Mouse (Mus musculus): Measurements from ENCODE around the gene Nacad. TPM values are rescaled to one million over a fixed set of nuclear protein-coding genes. Genes with fewer than 3 reads are reported as not detected.
A peak's percentile ranks its signal among the peaks of the same experiment; 100 is the strongest.
"Not testable (repeated sequence)": the region's sequence is repeated elsewhere in the genome, so short reads cannot be mapped to it uniquely, and the experiment has no call there.

Nacad gene
- total RNA-seq (2021): 1 to 10 TPM in 1 of 2 experiments, under 1 TPM in 1; 0.49 to 1.1 TPM

- DNase-seq (ENCODE audit: low spot score): no peak
- intact Hi-C loops (cut with DNase I): no loop called here
These were observed at the start of gene Nacad for GRCm38 (mm10) chr11:6605491-6606399. Gene Nacad (minus strand): TSS chr11:6606053.

- intact Hi-C loops (cut with DNase I): loop anchor here (1.0 to 10.0 kb wide), 3 partner anchors 50 to 484 kb away; no protein-coding TSS in a partner anchor
- DNase-seq (ENCODE audit: low spot score): no peak
These were observed 49.0 kb upstream of the Nacad start for GRCm38 (mm10) chr11:6654903-6655302.

- not testable (repeated sequence) for DNase-seq (ENCODE audit: low spot score)
- intact Hi-C loops (cut with DNase I): loop anchor here (10.0 kb wide), 1 partner anchor 52 kb away; no protein-coding TSS in a partner anchor
These were observed 47.1 kb upstream of the Nacad start for GRCm38 (mm10) chr11:6652978-6653377.

GRCm38 (mm10) chr11:6650519-6650918 lies 44.7 kb upstream of the Nacad start:
- intact Hi-C loops (cut with DNase I): loop anchor here (10.0 kb wide), 1 partner anchor 54 kb away; no protein-coding TSS in a partner anchor
- no peak for DNase-seq (ENCODE audit: low spot score)

- no peak for DNase-seq (ENCODE audit: low spot score)
- intact Hi-C loops (cut with DNase I): no loop called here
These were observed 42.2 kb upstream of the Nacad start for GRCm38 (mm10) chr11:6647831-6648724.

- intact Hi-C loops (cut with DNase I): no loop called here
- DNase-seq (ENCODE audit: low spot score): no peak
These were observed 38.7 kb upstream of the Nacad start for GRCm38 (mm10) chr11:6644566-6644965.

GRCm38 (mm10) chr11:6639072-6639471 lies 33.2 kb upstream of the Nacad start:
- intact Hi-C loops (cut with DNase I): no loop called here
- no peak for DNase-seq (ENCODE audit: low spot score)

- DNase-seq (ENCODE audit: low spot score): no peak
- intact Hi-C loops (cut with DNase I): no loop called here
These were observed 32.7 kb upstream of the Nacad start, which contains the start of gene Wap for GRCm38 (mm10) chr11:6638537-6638936. Gene Wap (minus strand): TSS chr11:6638637.

- intact Hi-C loops (cut with DNase I): no loop called here
- no peak for DNase-seq (ENCODE audit: low spot score)
These were observed 30.3 kb upstream of the Nacad start for GRCm38 (mm10) chr11:6636150-6636549.

- intact Hi-C loops (cut with DNase I): loop anchor here (5.0 kb wide), 2 partner anchors 82 to 102 kb away; partner anchors contain the start of gene Ccm2
- DNase-seq (ENCODE audit: low spot score): no peak
These were observed 23.8 kb upstream of the Nacad start for GRCm38 (mm10) chr11:6629655-6630054.

- intact Hi-C loops (cut with DNase I): loop anchor here (5.0 kb wide), 2 partner anchors 81 to 101 kb away; partner anchors contain the start of gene Ccm2
- DNase-seq (ENCODE audit: low spot score): no peak
These were observed 22.7 kb upstream of the Nacad start for GRCm38 (mm10) chr11:6628568-6628967.

GRCm38 (mm10) chr11:6627731-6628130 lies 21.9 kb upstream of the Nacad start:
- DNase-seq (ENCODE audit: low spot score): no peak
- intact Hi-C loops (cut with DNase I): loop anchor here (2.0 to 5.0 kb wide), 3 partner anchors 80 to 153 kb away; partner anchors contain the start of genes Ccm2 and Purb

- no peak for DNase-seq (ENCODE audit: low spot score)
- intact Hi-C loops (cut with DNase I): loop anchor here (2.0 to 5.0 kb wide), 3 partner anchors 79 to 152 kb away; partner anchors contain the start of genes Ccm2 and Purb
These were observed 20.5 kb upstream of the Nacad start for GRCm38 (mm10) chr11:6626388-6626772.

- intact Hi-C loops (cut with DNase I): loop anchor here (2.0 to 5.0 kb wide), 3 partner anchors 78 to 151 kb away; partner anchors contain the start of genes Ccm2 and Purb
- DNase-seq (ENCODE audit: low spot score): peak; percentile 87
These were observed 19.9 kb upstream of the Nacad start, which contains the start of gene Tbrg4 for GRCm38 (mm10) chr11:6625478-6626387. Gene Tbrg4 (minus strand): TSS chr11:6626067.

- intact Hi-C loops (cut with DNase I): loop anchor here (5.0 kb wide), 2 partner anchors 78 to 98 kb away; partner anchors contain the start of gene Ccm2
- DNase-seq (ENCODE audit: low spot score): no peak
These were observed 18.9 kb upstream of the Nacad start for GRCm38 (mm10) chr11:6624619-6625382.

- DNase-seq (ENCODE audit: low spot score): no peak
- intact Hi-C loops (cut with DNase I): no loop called here
These were observed 17.9 kb upstream of the Nacad start for GRCm38 (mm10) chr11:6623704-6624103.

GRCm38 (mm10) chr11:6615250-6616205 lies 9.7 kb upstream of the Nacad start:
- no peak for DNase-seq (ENCODE audit: low spot score)
- intact Hi-C loops (cut with DNase I): no loop called here

All from heart, postnatal 25 days (tissue).